Mouse (Mus musculus) kidney, adult 11 months (tissue): ENCODE results near the gene Fryl.

ENCODE experiments used
- DNase-seq: peaks from one replicate; pipeline ENCODE4 v3.0.0; 2022

Fryl gene

DNA sequence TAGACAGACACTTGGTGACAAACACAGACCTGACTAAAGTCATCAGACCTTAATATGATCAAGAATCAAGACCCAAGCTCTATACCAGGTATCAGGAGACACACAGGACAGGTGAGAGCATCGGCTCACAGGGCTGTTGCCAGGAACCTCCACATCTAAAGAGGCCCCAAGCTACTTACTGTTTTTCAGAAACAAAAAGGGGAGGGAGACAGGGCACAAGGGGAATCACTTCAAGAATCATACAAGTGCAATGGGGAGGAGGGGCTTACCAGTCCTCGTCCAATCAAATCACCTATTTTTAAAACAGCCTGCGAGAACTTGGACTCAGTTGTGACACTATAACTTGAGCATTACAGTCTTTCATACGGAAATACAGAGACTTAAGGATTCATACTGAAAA, 38.4 kb downstream of the Fryl start:
- no peak for DNase-seq

DNA sequence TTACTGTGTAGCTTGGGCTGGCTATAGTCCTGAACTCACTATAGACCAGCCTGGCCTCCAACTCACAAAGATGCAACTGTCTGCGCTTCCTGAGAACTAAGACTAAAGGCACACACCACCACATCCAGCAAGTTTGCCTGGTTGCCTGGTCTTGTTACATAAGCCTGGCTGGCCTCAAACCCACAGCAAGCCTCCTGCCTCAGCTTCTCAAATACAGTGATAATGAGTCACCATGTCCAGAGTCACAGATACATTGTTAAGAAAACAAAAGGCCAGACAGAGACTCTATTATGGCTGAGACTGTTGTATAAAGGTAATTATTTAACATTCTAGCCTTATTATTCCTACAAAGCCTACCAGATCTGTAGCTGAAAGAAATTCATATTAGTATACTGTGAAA, 39.3 kb downstream of the Fryl start:
- no peak for DNase-seq

DNA sequence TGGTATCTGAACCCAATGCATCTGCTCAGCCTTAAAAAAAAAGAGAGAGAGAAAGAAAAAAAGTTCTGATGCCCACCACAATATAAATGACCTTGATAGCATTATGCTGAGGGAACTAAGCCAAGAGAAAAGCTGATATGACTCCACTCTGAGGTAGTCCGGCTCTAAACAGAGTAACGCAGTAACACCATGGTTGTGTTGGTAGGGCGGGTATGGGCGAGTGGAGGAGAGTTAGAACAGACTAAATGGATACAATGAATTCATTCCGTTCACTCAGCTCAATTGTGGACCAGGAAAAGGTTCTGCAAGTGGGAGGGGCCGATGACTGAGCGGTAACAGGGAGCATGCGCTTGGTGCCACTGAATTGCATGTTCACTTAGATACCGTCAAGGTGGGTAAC, 40.4 kb downstream of the Fryl start:
- no peak for DNase-seq

DNA sequence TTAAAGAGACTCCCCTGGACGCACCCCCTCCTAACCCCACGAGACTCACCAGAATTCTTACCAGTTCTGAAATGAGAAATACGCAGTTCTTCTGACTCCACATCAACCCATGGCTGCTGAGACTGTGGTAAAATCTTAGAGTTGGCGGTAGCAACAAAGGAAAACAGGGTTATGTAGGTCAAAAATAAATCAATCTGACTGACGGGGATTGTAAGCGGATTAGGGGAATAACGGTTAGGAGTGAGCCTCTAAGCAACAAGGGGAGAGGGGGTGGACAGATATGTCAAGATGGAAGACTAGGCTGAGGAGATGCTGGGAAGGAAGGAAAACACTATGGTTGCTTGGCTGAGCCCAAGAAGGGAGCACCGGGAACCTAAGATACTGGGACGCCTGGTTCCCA, 44.0 kb downstream of the Fryl start:
- no peak for DNase-seq

GRCm38 (mm10) chr5:73211961-73212360, 44.5 kb downstream of the Fryl start:
- DNase-seq, result no peak

- DNase-seq, result no peak
Measured at GRCm38 (mm10) chr5:73210971-73211315, 45.5 kb downstream of the Fryl start.

- DNase-seq, result no peak
Measured at GRCm38 (mm10) chr5:73210127-73210970, 46.1 kb downstream of the Fryl start.

- peak; percentile 26 for DNase-seq
Measured at GRCm38 (mm10) chr5:73209201-73210096, 47.0 kb downstream of the Fryl start.

GRCm38 (mm10) chr5:73208645-73209044, 47.8 kb downstream of the Fryl start:
- DNase-seq, result no peak

GRCm38 (mm10) chr5:73206722-73207121, 49.7 kb downstream of the Fryl start:
- no peak for DNase-seq

DNA sequence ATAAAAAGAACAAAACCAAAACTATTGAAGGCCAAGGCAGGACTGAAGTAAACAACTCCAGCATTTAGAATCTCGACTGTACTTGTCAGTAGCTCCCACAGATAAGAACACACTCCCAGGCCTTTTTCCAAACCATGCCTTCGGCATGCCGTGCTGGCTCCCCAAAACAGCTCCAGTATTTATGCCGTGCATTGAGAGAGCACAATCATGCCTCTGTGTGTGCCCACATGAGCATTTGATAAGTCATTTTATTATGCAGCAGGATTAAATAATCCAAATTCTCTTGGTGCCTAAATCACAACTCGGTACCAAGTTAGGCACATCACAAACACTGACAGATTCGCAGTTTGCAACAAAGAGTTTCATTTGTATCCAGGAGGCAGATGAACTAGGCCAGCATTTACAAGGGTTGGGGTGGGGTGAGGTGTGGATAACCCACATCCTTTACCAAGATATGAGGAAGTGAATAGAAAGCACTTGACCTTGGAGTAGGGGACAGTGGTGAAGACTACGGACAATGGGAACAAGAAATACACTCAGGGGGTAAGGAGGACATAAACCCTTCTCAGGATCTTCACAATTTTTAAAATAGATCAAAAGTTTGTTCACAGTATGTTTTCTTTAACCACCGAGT, 50.3 kb downstream of the Fryl start:
- no peak for DNase-seq

DNA sequence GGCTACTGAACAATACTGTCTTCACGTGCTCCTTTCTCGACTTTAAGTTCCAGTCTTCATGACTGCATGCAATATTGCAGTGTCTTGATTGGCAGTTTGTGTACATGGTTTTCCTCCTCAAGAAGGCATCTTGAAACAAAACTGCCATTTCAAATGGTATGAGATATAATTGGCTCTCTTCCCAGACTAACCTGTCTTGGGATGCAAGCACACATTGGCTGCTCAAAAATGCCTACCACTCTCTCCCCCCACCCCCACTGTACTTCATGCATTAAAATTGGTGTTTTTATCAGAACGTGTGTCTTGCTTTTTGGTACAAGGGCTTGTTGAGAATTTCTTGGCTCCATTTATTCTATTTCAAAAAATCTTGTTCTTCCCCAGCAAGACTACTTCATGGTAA, 51.4 kb downstream of the Fryl start:
- no peak for DNase-seq

GRCm38 (mm10) chr5:73202498-73202897, 53.9 kb downstream of the Fryl start:
- no peak for DNase-seq

DNA sequence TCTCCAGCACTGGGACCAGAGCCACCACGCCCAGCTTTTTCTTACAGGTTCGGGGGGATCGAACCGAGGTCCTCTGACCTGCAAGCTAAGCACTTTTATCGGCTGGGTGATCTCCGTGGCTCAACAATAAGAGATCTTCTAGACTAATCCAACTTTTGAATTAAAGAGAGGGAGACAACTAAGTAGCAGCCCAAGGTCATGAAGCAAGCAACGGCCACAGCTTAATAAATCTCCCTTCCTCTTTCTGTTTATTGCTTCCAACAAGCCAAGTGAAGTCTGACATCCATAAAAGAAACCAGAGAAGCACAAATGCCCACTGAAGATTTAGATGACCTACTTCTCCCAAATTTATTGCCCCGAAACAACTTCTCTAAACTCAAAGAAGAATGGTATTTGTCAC, 54.3 kb downstream of the Fryl start:
- no peak for DNase-seq

- no peak for DNase-seq
Measured at GRCm38 (mm10) chr5:73200387-73201384, 55.7 kb downstream of the Fryl start.

DNA sequence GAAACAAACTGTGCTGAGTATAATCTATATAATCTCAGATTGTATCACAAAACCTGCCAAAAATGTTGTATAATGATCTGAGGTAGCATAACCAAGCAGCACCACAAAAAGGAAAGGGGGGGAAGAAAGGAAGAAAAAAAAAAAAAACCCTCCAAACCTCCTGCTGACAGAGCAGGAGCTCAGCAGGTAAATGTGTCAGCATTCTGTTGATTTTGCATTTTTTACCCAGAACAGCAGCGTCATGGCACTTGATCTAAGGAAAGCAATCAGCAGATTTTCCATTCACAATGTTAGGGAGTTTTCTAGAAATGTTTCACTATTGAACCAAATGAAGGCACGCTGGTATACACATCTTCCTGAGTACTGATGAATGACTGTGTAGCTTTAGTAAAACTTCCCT, 56.8 kb downstream of the Fryl start:
- no peak for DNase-seq

- no peak for DNase-seq
Measured at GRCm38 (mm10) chr5:73198690-73199089, 57.7 kb downstream of the Fryl start.

DNA sequence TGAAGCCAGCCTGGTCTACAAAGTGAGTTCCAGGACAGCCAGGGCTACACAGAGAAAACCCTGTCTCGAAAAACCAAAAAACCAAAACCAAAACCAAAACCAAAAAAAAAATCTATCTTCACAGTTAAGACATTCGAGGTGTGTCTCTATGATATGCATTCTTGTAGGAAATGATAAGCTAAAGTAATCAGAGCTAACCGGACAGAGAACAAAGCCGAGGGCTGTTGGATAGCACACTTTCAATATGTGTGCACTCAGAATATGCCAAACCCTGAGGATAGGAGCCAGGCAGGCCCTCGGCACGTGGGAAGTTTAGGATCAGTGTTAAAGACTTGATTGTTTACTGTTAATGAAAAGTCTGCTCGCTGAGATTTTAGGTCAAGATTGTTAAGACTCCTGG, 58.6 kb downstream of the Fryl start:
- no peak for DNase-seq

DNA sequence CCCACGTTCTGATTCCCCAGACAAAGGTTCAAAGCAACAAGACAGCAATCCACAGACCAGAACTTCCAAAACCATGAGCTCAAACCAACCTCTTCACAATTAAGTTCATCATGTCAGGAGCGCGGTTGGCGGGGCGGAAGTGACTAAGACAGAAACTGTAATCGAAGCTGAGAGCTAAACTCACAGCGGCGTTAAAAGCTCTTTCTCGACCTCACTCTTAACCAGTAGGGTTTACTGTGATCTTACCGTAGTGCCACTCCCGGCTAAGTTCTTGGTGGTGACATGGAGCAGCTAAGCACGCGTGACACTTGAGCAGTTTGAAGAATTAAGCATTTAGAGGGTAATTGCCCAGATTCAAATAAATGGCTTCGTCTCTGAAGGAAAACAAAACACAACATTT, 61.7 kb downstream of the Fryl start:
- DNase-seq, result no peak

- no peak for DNase-seq
Measured at GRCm38 (mm10) chr5:73194083-73194570, 62.3 kb downstream of the Fryl start.

DNA sequence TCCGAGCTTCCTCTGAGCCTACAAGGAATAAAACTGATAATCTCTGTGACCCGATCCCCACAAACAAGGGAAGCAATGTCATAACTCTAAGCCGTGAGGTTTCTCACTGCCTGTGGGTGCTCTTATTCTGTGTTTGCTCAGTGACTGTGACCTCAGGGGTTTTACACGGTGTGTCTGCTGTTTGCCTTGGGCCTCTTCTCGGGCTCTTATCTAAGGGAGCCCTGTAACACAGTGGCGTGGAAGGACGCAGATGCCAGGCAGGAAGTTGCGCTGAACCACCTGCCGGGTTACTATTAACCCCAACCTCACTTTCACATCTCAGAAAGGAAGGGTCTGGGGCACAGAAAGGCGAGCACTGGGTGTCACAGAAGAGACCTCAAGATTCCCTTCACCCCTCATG, 62.8 kb downstream of the Fryl start:
- DNase-seq, result no peak

- no peak for DNase-seq
Measured at GRCm38 (mm10) chr5:73192870-73193576, 63.4 kb downstream of the Fryl start.
